Mouse (Mus musculus) liver, embryonic 12.5 days (tissue): ENCODE measurements around the gene 2510039O18Rik. TPM values are rescaled to one million over a fixed set of nuclear protein-coding genes. Genes with fewer than 3 reads are reported as not detected.

Experiments used
- ATAC-seq: fragments of 200-750 bp; cut with Nextera tagmentation; 2 replicates; pipeline ENCODE4 v1.8.0; 2017; ENCODE audit warnings: moderate number of reproducible peaks, mild to moderate bottlenecking, moderate library complexity
- H3K27ac ChIP-seq: fragments of 300-500 bp; sonication (generic); 2 replicates; pipeline ENCODE4 v1.5.1; 2016; ENCODE audit warnings: mild to moderate bottlenecking
- H3K27me3 ChIP-seq: fragments of 300-500 bp; sonication (generic); replicated peaks from 2 replicates; pipeline ENCODE4 v1.6.1; 2016; ENCODE audit warnings: mild to moderate bottlenecking, moderate library complexity
- H3K36me3 ChIP-seq: fragments of 300-500 bp; sonication (generic); 2 replicates; pipeline ENCODE4 v1.6.1; 2016; ENCODE audit warnings: mild to moderate bottlenecking, moderate library complexity
- H3K4me1 ChIP-seq: fragments of 300-500 bp; sonication (generic); 2 replicates; pipeline ENCODE4 v1.6.1; 2016
- H3K4me2 ChIP-seq: fragments of 300-500 bp; sonication (generic); 2 replicates; pipeline ENCODE4 v1.6.1; 2016; ENCODE audit warnings: mild to moderate bottlenecking, moderate library complexity
- H3K4me3 ChIP-seq: fragments of 300-500 bp; sonication (generic); 2 replicates; pipeline ENCODE4 v1.5.1; 2016; ENCODE audit warnings: mild to moderate bottlenecking, moderate library complexity
- H3K9ac ChIP-seq: fragments of 300-500 bp; sonication (generic); 2 replicates; pipeline ENCODE4 v1.6.1; 2016; ENCODE audit warnings: mild to moderate bottlenecking, moderate library complexity
- H3K9me3 ChIP-seq: fragments of 300-500 bp; sonication (generic); replicated peaks from 2 replicates; pipeline ENCODE4 v1.6.1; 2016; ENCODE audit warnings: mild to moderate bottlenecking, moderate library complexity
- WGBS: fragments of 180-500 bp; shearing (Covaris S2); methylation state at CpG from one replicate; pipeline ENCODE4 v1.1.7; 2016; ENCODE audit not compliant: insufficient replicate concordance; 5-methylcytosine and 5-hydroxymethylcytosine counted together
- polyA plus RNA-seq: library from polyadenylated mRNA; unstranded; fragments of >200 nt; fragmentation: Nextera tagmentation; extraction: Ambion mirVana; gene quantifications from 2 replicates; pipeline ENCODE4 v1.2.1, GENCODE M21; 2016

The 2510039O18Rik gene
- polyA plus RNA-seq, 1 experiment from 2014 or later: 19.1 TPM

- H3K4me3 ChIP-seq: no peak overlapping the region
- ATAC-seq: no peak
- 62% methylated on average over 5 of the region's 5 CpGs for WGBS
- H3K9me3 ChIP-seq: no peaks in the 10 kb centered on the region
- H3K4me1 ChIP-seq: peaks cover 65% of the 10 kb centered on the region
- H3K9ac ChIP-seq: no peak overlapping the region
- H3K36me3 ChIP-seq: peaks cover 2% of the 10 kb centered on the region; the same call in 1 of the 2 replicates
- 0 out of 2 replicates have a peak, but pooled peaks cover 5% of the 10 kb centered on the region for H3K27me3 ChIP-seq
- H3K4me2 ChIP-seq: no peak overlapping the region
- H3K27ac ChIP-seq: no peak overlapping the region
Measured at GRCm38 (mm10) chr4:147937486-147937885, 3.2 kb upstream of the 2510039O18Rik start.

- no peak for ATAC-seq
- Histone ChIP-seq H3K9me3 (no peaks in the 10 kb centered on the region), H3K4me2 (no peak overlapping the region), H3K27me3 (0 out of 2 replicates have a peak, but pooled peaks cover 5% of the 10 kb centered on the region), H3K9ac (no peak overlapping the region), H3K27ac (no peak overlapping the region; the same call in 1 of the 2 replicates), H3K36me3 (peaks cover 12% of the 10 kb centered on the region), H3K4me1 (peaks cover 74% of the 10 kb centered on the region), H3K4me3 (no peak overlapping the region)
- 45% methylated on average over 14 of the region's 14 CpGs for WGBS
Measured at GRCm38 (mm10) chr4:147938148-147939096, 2.3 kb upstream of the 2510039O18Rik start.

GRCm38 (mm10) chr4:147940111-147940510, 584 bp upstream of the 2510039O18Rik start:
- H3K36me3 ChIP-seq: peaks cover 29% of the 10 kb centered on the region
- WGBS: 54% methylated on average over 9 of the region's 9 CpGs
- H3K4me3 ChIP-seq: peak overlapping the region; percentile 98; the same call in 1 of the 2 replicates
- H3K4me1 ChIP-seq: peaks cover 65% of the 10 kb centered on the region
- no peak overlapping the region for H3K9ac ChIP-seq
- no peak for ATAC-seq
- no peaks in the 10 kb centered on the region for H3K9me3 ChIP-seq
- H3K27me3 ChIP-seq: 0 out of 2 replicates have a peak, but pooled peaks cover 5% of the 10 kb centered on the region
- peak overlapping the region; percentile 100 for H3K4me2 ChIP-seq
- no peak overlapping the region; the same call in 1 of the 2 replicates for H3K27ac ChIP-seq

GRCm38 (mm10) chr4:147941045-147942020, 638 bp downstream of the 2510039O18Rik start:
- peak; percentile 75 for ATAC-seq
- H3K9me3 ChIP-seq: no peaks in the 10 kb centered on the region
- H3K4me1 ChIP-seq: peaks cover 56% of the 10 kb centered on the region
- H3K4me3 ChIP-seq: peak overlapping the region; percentile 98
- peak overlapping the region; percentile 96 for H3K9ac ChIP-seq
- peak overlapping the region; percentile 100 for H3K4me2 ChIP-seq
- H3K36me3 ChIP-seq: peaks cover 41% of the 10 kb centered on the region
- 0 out of 2 replicates have a peak, but pooled peaks cover 5% of the 10 kb centered on the region for H3K27me3 ChIP-seq
- 4% methylated on average over 87 of the region's 88 CpGs for WGBS
- peak overlapping the region; percentile 90 for H3K27ac ChIP-seq

GRCm38 (mm10) chr4:147943005-147943404, 2.3 kb downstream of the 2510039O18Rik start:
- Histone ChIP-seq H3K4me3 (peak overlapping the region; percentile 98; the same call in 1 of the 2 replicates), H3K4me1 (peaks cover 43% of the 10 kb centered on the region), H3K9me3 (no peaks in the 10 kb centered on the region), H3K9ac (no peak overlapping the region), H3K4me2 (peak overlapping the region; percentile 100), H3K27me3 (no peaks in the 10 kb centered on the region), H3K36me3 (peaks cover 58% of the 10 kb centered on the region), H3K27ac (no peak overlapping the region)
- no peak for ATAC-seq
- WGBS: 93% methylated on average over 1 of the region's 1 CpGs

GRCm38 (mm10) chr4:147947511-147947910, 6.8 kb downstream of the 2510039O18Rik start:
- Histone ChIP-seq H3K9me3 (no peaks in the 10 kb centered on the region), H3K4me1 (peaks cover 16% of the 10 kb centered on the region), H3K36me3 (peaks cover 66% of the 10 kb centered on the region), H3K27ac (no peak overlapping the region), H3K27me3 (no peaks in the 10 kb centered on the region), H3K9ac (no peak overlapping the region), H3K4me3 (no peak overlapping the region), H3K4me2 (no peak overlapping the region)
- no peak for ATAC-seq
- 42% methylated on average over 2 of the region's 2 CpGs for WGBS

GRCm38 (mm10) chr4:147953590-147953989, 12.9 kb downstream of the 2510039O18Rik start:
- no peaks in the 10 kb centered on the region for H3K4me1 ChIP-seq
- H3K4me2 ChIP-seq: no peak overlapping the region
- H3K9me3 ChIP-seq: no peaks in the 10 kb centered on the region
- no peak overlapping the region for H3K27ac ChIP-seq
- no peak overlapping the region for H3K4me3 ChIP-seq
- H3K27me3 ChIP-seq: no peaks in the 10 kb centered on the region
- no peak; the same call in 1 of the 2 replicates for ATAC-seq
- no peak overlapping the region for H3K9ac ChIP-seq
- H3K36me3 ChIP-seq: peaks cover 8% of the 10 kb centered on the region
- 5% methylated on average over 4 of the region's 4 CpGs for WGBS

- Histone ChIP-seq H3K4me3 (no peak overlapping the region), H3K36me3 (no peaks in the 10 kb centered on the region), H3K4me1 (no peaks in the 10 kb centered on the region), H3K9me3 (no peaks in the 10 kb centered on the region), H3K4me2 (no peak overlapping the region), H3K27me3 (peaks cover 5% of the 10 kb centered on the region; the same call in 1 of the 2 replicates), H3K9ac (no peak overlapping the region), H3K27ac (no peak overlapping the region)
- WGBS: 39% methylated on average over 11 of the region's 11 CpGs
- no peak for ATAC-seq
Measured at GRCm38 (mm10) chr4:147957141-147957540, 16.4 kb downstream of the 2510039O18Rik start.

- no peak overlapping the region for H3K9ac ChIP-seq
- no peak overlapping the region for H3K4me3 ChIP-seq
- WGBS: 28% methylated on average over 6 of the region's 6 CpGs
- no peak overlapping the region for H3K4me2 ChIP-seq
- ATAC-seq: peak; percentile 57
- H3K27me3 ChIP-seq: peaks cover 11% of the 10 kb centered on the region; the same call in 1 of the 2 replicates
- H3K4me1 ChIP-seq: no peaks in the 10 kb centered on the region
- no peaks in the 10 kb centered on the region for H3K9me3 ChIP-seq
- H3K36me3 ChIP-seq: no peaks in the 10 kb centered on the region
- H3K27ac ChIP-seq: no peak overlapping the region
Measured at GRCm38 (mm10) chr4:147959881-147960831, 19.5 kb downstream of the 2510039O18Rik start.

GRCm38 (mm10) chr4:147962781-147963180, 22.1 kb downstream of the 2510039O18Rik start:
- no peak overlapping the region for H3K27ac ChIP-seq
- no peaks in the 10 kb centered on the region for H3K9me3 ChIP-seq
- H3K9ac ChIP-seq: no peak overlapping the region
- H3K4me3 ChIP-seq: no peak overlapping the region
- no peak for ATAC-seq
- peaks cover 11% of the 10 kb centered on the region; the same call in 1 of the 2 replicates for H3K27me3 ChIP-seq
- 56% methylated on average over 6 of the region's 6 CpGs for WGBS
- no peaks in the 10 kb centered on the region for H3K36me3 ChIP-seq
- H3K4me1 ChIP-seq: no peaks in the 10 kb centered on the region
- no peak overlapping the region for H3K4me2 ChIP-seq
